Mouse (Mus musculus) lung, postnatal 0 days (tissue): ENCODE results near the gene Gm44790. TPM values are rescaled to one million over a fixed set of nuclear protein-coding genes. Genes with fewer than 3 reads are reported as not detected.

Source experiments
- ATAC-seq: fragments of 200-750 bp; cut with Nextera tagmentation; 2 replicates; pipeline ENCODE4 v1.8.0; 2017; ENCODE audit warnings: moderate library complexity
- DNase-seq: peaks from one replicate; pipeline ENCODE4 v3.0.0-alpha.2; 2016; ENCODE audit warnings: low spot score
- H3K27ac ChIP-seq: fragments of 300-500 bp; sonication (generic); 2 replicates; pipeline ENCODE4 v1.5.1; 2014; ENCODE audit warnings: antibody characterized with exemption, mild to moderate bottlenecking, low read length, mixed read lengths
- H3K27me3 ChIP-seq: fragments of 300-500 bp; sonication (generic); replicated peaks from 2 replicates; pipeline ENCODE4 v1.6.1; 2014; ENCODE audit warnings: low read length, mixed read lengths; ENCODE audit not compliant: insufficient read depth
- H3K36me3 ChIP-seq: fragments of 300-500 bp; sonication (generic); 2 replicates; pipeline ENCODE4 v1.6.1; 2014; ENCODE audit warnings: low read length, mixed read lengths; ENCODE audit not compliant: insufficient read depth
- H3K4me1 ChIP-seq: fragments of 300-500 bp; sonication (generic); 2 replicates; pipeline ENCODE4 v1.6.1; 2014; ENCODE audit warnings: antibody characterized with exemption, low read depth, low read length, mixed read lengths; ENCODE audit not compliant: insufficient read depth
- H3K4me2 ChIP-seq: fragments of 300-500 bp; sonication (generic); replicated peaks from 2 replicates; pipeline ENCODE4 v1.6.1; 2014; ENCODE audit warnings: low read depth, mild to moderate bottlenecking, low read length, moderate library complexity, mixed read lengths
- H3K4me3 ChIP-seq: fragments of 300-500 bp; sonication (generic); 2 replicates; pipeline ENCODE4 v1.5.1; 2014; ENCODE audit warnings: low read depth, low read length
- H3K9ac ChIP-seq: fragments of 300-500 bp; sonication (generic); replicated peaks from 2 replicates; pipeline ENCODE4 v1.6.1; 2014; ENCODE audit warnings: low read depth, mild to moderate bottlenecking
- H3K9me3 ChIP-seq: fragments of 300-500 bp; sonication (generic); 2 replicates; pipeline ENCODE4 v1.6.1; 2016; ENCODE audit warnings: low read length, mixed read lengths
- CTCF ChIP-seq: IDR thresholded peaks from 2 replicates; pipeline ENCODE4 v1.5.1; 2016; ENCODE audit warnings: antibody characterized with exemption, mild to moderate bottlenecking
- EP300 ChIP-seq: IDR thresholded peaks from 2 replicates; pipeline ENCODE4 v1.6.1; 2016; ENCODE audit warnings: antibody characterized with exemption, mild to moderate bottlenecking, control low read depth
- WGBS: fragments of 180-500 bp; shearing (Covaris S2); extraction: QIAGEN DNeasy Blood & Tissue Kit; methylation state at CpG from one replicate; pipeline ENCODE4 v1.1.7; 2014; 5-methylcytosine and 5-hydroxymethylcytosine counted together
- polyA plus RNA-seq: library from polyadenylated mRNA; unstranded; fragments of >200 nt; fragmentation: Nextera tagmentation; extraction: Ambion mirVana; gene quantifications from 2 replicates; pipeline ENCODE4 v1.2.1, GENCODE M21; 2015

Gene Gm44790
- polyA plus RNA-seq, 1 experiment from 2014 or later: not detected

DNA sequence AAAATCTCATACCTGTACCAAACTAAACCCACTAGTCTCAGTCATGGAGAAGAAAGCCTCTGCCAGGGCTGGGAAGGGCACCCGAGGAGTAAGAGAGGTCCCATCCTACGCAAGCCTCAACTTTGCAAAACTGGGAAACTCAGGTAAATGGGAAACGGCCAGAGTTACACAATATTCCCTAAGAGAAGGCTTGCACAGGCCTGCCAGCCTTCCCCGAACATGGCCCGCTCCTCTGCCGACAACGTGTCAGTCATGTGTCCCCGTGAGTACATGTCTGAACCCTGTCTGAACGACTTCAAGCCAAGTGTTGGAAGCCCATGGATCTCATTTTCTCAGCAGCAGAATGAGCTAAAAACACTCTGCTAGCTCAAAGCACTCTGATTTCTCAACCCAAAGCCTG, 31.4 kb upstream of the Gm44790 start:
- Histone ChIP-seq H3K27ac (no peak overlapping the region), H3K4me2 (no peak overlapping the region), H3K9me3 (no peaks in the 10 kb centered on the region), H3K4me3 (no peak overlapping the region), H3K36me3 (peaks cover 12% of the 10 kb centered on the region; the same call in 1 of the 2 replicates), H3K9ac (no peak overlapping the region), H3K27me3 (no peaks in the 10 kb centered on the region), H3K4me1 (peaks cover 14% of the 10 kb centered on the region; the same call in 1 of the 2 replicates)
- 78% methylated on average over 9 of the region's 9 CpGs for WGBS
- DNase-seq (no peak), ATAC-seq (no peak)
- TF ChIP-seq CTCF: no peak
- TF ChIP-seq EP300: no peak

DNA sequence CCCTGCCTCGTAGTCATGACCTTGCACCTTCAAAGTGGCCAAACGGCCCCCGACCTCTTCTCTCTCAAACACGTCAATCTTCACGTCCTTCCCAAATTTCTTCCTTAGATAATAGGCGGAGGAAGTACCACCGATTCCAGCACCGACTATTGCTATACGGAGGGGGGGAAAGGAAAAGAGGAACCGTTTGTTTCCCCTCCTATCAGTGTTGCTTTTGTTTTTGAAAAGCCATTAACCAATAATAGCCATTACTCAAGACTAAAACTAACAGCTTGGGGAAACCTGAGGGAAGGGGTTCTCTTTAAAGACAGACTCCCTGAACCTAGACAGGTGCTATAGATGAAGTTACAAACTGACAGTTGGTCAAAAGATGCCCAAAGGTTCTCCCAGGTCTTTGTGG, 30.5 kb upstream of the Gm44790 start:
- H3K4me2 ChIP-seq: peak overlapping the region; percentile 72
- peaks cover 7% of the 10 kb centered on the region; the same call in 1 of the 2 replicates for H3K36me3 ChIP-seq
- DNase-seq: no peak
- peaks cover 14% of the 10 kb centered on the region; the same call in 1 of the 2 replicates for H3K4me1 ChIP-seq
- no peaks in the 10 kb centered on the region for H3K27me3 ChIP-seq
- TF ChIP-seq CTCF (no peak), EP300 (no peak)
- peak overlapping the region; percentile 61 for H3K4me3 ChIP-seq
- H3K9me3 ChIP-seq: no peaks in the 10 kb centered on the region
- H3K9ac ChIP-seq: 0 out of 2 replicates have a peak overlapping the region, but pooled peaks have one; percentile 34
- 15% methylated on average over 10 of the region's 10 CpGs for WGBS
- ATAC-seq: no peak
- peak overlapping the region; percentile 44 for H3K27ac ChIP-seq

DNA sequence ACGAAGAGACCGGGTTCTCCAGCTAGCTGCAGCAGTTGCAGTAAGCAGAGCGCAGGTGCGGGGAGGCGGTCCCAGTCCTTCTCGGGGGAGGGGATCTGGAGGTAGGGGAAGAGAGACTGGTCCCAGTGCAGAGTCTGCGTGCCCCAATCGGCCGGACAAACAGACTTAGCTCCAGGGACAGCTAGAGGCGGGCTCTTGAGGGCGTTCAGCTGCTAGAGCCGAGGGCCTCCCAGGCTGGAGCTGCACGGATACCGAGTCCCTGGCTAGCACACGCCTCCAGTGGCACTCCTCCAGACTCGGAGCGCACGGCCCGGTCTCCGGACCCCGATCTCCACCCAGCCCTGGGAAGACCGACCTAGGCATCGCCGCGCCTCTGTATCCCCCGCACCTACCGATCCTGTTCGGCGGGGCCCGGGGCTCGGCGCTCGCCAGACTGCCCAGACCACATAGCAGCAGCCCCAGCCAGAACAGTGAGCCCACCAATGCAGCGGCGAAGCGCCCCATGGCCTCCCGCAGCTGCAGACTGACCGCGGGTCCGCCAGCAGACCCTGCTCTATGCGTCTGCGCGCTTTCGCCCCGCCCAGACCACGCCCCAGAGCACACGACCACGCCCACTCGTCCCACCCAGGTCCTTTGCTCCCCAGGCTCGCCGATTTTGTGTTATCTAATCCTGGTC, 29.7 kb upstream of the Gm44790 start, which contains the start of gene Pcyox1:
Gene Pcyox1 (minus strand): TSS at position 574 of the 676 bp plus-strand sequence.
- Histone ChIP-seq H3K9ac (peak within 1 kb of the TSS; percentile 39), H3K9me3 (no peaks in the 10 kb centered on the region), H3K4me2 (peak within 1 kb of the TSS; percentile 72), H3K27ac (peak within 1 kb of the TSS; percentile 44), H3K4me1 (peaks cover 14% of the 10 kb centered on the region; the same call in 1 of the 2 replicates), H3K27me3 (no peaks in the 10 kb centered on the region), H3K36me3 (peaks cover 3% of the 10 kb centered on the region; the same call in 1 of the 2 replicates), H3K4me3 (peak within 1 kb of the TSS; percentile 61)
- WGBS: under 1% methylated on average over 48 of the region's 51 CpGs
- peak; percentile 88 for DNase-seq
- ATAC-seq: peak; percentile 96
- no peak for TF ChIP-seq CTCF
- no peak for TF ChIP-seq EP300

DNA sequence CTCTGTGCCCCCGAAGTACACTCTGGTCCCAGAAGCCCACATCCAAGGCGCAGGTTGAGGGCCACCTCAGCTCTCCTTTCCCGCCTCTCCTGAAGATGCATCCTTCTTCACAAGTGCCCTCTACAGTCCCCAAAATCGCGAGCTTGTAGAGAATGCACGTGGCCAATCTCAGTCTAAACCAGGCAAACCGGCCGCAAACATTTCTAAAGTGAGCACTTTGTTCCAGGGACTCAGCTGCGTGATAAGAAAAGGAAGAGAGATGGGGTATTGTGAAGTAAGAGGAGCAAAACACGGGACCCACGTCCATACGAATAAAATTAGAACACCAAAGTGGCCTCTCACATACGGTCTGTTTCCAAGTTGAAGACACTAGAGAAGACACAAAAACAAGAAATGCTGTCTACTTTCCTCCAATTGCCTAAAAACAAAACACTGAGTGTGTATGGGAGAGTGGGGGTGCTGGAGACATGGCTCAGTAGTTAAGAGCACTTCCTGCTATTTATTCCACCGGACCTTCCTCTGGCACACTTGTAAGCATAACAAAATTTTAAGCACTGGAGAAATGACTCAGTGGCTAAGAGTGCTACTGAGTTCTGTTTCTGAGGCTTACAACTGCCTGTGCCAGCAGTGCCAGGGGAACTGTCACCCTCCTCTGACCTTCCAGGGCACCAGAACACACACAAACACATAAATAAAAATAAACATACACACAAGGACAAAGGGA, 29.0 kb upstream of the Gm44790 start:
- Histone ChIP-seq H3K9ac (0 out of 2 replicates have a peak overlapping the region, but pooled peaks have one; percentile 39), H3K9me3 (no peaks in the 10 kb centered on the region), H3K4me3 (peak overlapping the region; percentile 61), H3K27ac (peak overlapping the region; percentile 44), H3K4me1 (peaks cover 14% of the 10 kb centered on the region; the same call in 1 of the 2 replicates), H3K27me3 (no peaks in the 10 kb centered on the region), H3K4me2 (peak overlapping the region; percentile 72), H3K36me3 (no peaks in the 10 kb centered on the region)
- TF ChIP-seq CTCF (no peak; the same call in 1 of the 2 replicates), EP300 (no peak)
- 2% methylated on average over 14 of the region's 14 CpGs for WGBS
- peak; percentile 24 for ATAC-seq
- DNase-seq: peak; percentile 41

DNA sequence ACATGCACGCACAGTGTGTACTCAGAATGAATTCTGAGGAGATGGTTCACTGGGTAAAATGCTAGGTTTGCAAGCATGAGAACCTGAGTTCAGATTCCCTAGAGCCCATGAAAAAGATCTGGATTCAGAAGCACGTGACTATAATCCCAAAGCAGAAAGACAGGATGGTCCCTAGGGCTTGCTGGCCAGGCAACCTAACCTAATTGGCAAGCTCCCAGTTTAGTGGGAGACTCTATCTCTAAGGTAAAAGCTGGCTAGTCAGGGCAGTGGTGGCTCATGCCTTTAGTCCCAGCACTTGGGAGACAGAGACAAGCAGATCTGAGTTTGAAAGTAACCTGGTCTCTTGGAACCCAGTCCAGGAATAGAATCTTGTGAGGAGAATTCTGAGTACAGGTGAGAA, 27.5 kb upstream of the Gm44790 start:
- DNase-seq (no peak), ATAC-seq (no peak)
- WGBS: 84% methylated on average over 2 of the region's 2 CpGs
- H3K36me3 ChIP-seq: no peaks in the 10 kb centered on the region
- no peaks in the 10 kb centered on the region for H3K27me3 ChIP-seq
- H3K4me3 ChIP-seq: no peak overlapping the region
- no peaks in the 10 kb centered on the region for H3K9me3 ChIP-seq
- H3K27ac ChIP-seq: no peak overlapping the region
- H3K4me1 ChIP-seq: peaks cover 14% of the 10 kb centered on the region; the same call in 1 of the 2 replicates
- TF ChIP-seq CTCF (no peak), EP300 (no peak)
- H3K9ac ChIP-seq: no peak overlapping the region
- H3K4me2 ChIP-seq: no peak overlapping the region

DNA sequence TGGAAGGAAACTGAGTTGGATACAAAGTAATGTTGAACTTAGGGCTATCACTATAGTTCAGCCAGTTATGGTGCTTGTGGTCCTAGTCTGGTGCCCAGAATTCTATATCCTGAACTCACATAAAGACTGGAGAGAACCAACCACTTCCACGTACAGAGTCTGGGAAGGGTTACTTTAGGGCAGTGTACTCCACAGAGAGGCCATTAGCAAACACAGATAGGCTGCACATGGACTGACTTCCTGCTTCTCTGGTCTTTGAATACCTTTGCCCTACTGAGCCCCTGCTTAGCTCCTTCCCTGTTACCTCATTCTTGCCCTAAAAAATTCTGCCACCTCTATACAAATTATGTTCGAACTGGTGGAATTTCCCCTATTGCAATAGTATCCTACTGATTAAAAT, 26.5 kb upstream of the Gm44790 start:
- no peak for TF ChIP-seq EP300
- no peak for TF ChIP-seq CTCF
- ATAC-seq (no peak), DNase-seq (no peak)
- Histone ChIP-seq H3K36me3 (no peaks in the 10 kb centered on the region), H3K4me2 (no peak overlapping the region), H3K9ac (no peak overlapping the region), H3K4me3 (no peak overlapping the region), H3K9me3 (no peaks in the 10 kb centered on the region), H3K4me1 (peaks cover 14% of the 10 kb centered on the region; the same call in 1 of the 2 replicates), H3K27ac (no peak overlapping the region), H3K27me3 (no peaks in the 10 kb centered on the region)
- WGBS: 54% methylated on average over 2 of the region's 2 CpGs
